Mouse (Mus musculus): ENCODE results near the gene Arid4b. TPM values are rescaled to one million over a fixed set of nuclear protein-coding genes. Genes with fewer than 3 reads are reported as not detected.

Arid4b gene
- polyA plus RNA-seq, 1 experiment from 2014 or later, result 62.7 TPM

DNA sequence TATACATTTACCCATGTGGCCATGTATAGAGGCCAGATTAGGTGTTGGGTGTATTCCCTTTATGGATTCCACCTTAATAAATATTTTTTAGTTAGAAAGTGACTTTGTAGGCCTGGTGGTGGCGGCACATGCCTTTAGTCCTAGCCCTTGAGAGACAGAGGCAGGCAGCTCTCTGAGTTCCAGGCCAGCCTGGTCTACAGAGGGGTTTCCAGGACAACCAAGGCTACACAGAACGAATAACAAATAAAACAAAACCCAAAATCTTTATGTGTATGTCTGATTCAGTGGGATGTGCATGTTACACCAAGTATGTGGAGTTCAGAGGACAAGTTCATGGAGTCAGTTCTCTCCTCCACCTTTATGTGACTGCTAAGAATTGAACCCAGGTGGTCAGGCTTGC is 52.8 kb downstream of the Arid4b start:
- no peaks in the 10 kb centered on the region for H3K36me3 ChIP-seq
- 98% methylated on average over 2 of the region's 2 CpGs for WGBS

DNA sequence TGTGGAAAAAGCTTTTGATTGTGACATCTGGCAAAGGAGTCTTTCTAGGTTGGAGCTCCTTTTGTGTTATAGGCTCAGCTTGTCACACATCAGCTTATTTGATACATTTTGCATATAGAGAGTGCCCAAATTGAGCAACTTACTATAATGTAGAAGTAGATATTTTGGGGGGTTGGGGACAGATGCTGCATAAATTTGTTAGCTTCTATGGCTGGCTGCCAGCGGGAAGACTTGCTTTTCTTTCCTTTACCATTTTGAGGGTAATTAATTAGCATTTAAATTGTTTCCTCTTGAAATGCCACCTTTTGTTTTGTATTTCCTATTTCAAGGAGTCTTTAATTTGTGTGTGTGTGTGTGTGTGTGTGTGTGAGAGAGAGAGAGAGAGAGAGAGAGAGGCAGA is 68.6 kb downstream of the Arid4b start:
- no peak for ATAC-seq (ENCODE audit: low FRiP score, low read depth)
- Histone ChIP-seq H3K27ac (replicated peaks) (no peak overlapping the region), H3K4me1 (replicated peaks) (peaks cover 4% of the 10 kb centered on the region; the same call in 1 of the 2 replicates), H3K4me2 (no peak overlapping the region), H3K9me3 (no peaks in the 10 kb centered on the region), H3K36me3 (peaks cover 18% of the 10 kb centered on the region; the same call in 1 of the 2 replicates), H3K4me3 (no peak overlapping the region), H3K27me3 (no peaks in the 10 kb centered on the region), H3K9ac (no peak overlapping the region)
- 38% methylated on average over 1 of the region's 1 CpGs for WGBS

More for the DNA sequence above, 52.8 kb downstream of the Arid4b start:
- no peak for ATAC-seq (ENCODE audit: low FRiP score, low read depth)
- H3K9ac ChIP-seq, result no peak overlapping the region
- no peaks in the 10 kb centered on the region for H3K9me3 ChIP-seq
- no peaks in the 10 kb centered on the region for H3K27me3 ChIP-seq
- H3K27ac ChIP-seq (replicated peaks), result no peak overlapping the region
- H3K4me1 ChIP-seq (replicated peaks), result peaks cover 15% of the 10 kb centered on the region
- H3K4me3 ChIP-seq, result no peak overlapping the region
- no peak overlapping the region for H3K4me2 ChIP-seq

DNA sequence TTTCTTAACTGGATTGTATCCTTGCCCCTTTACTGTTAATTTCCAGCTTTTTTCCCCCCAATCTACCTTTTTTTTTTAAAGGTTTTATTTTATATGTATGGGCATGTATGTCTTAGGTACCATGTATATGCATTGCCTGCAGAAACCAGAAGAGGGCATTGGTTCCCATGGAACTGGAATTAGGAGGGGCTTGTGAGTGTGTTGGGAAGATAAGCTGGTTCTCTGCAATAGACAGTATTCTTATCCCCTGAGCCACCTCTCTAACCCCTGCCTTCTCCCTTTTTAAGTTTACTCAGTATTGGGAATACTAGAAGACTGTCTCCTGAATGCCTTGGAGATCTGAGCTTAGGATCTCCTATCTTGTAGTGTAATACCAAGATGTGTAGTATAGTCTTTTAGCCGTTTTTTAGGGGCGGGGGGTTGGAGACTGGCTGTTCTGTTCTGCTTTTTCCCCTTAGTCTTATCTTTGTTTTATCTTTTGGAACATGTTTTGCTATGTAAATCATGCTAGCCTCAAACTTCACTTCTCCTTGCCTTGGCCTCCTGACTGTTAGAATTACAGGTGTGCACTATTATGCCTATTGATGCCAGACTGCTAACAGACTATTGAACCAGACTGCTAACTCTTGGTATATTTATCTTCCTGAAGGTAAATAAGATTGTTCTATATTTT is 79.4 kb downstream of the Arid4b start:
- no peak overlapping the region for H3K9ac ChIP-seq
- H3K4me3 ChIP-seq, result no peak overlapping the region
- no peaks in the 10 kb centered on the region for H3K27me3 ChIP-seq
- no peak overlapping the region for H3K4me2 ChIP-seq
- ATAC-seq (ENCODE audit: low FRiP score, low read depth), result no peak
- H3K4me1 ChIP-seq (replicated peaks), result no peaks in the 10 kb centered on the region
- WGBS, result 94% methylated on average over 2 of the region's 2 CpGs
- H3K9me3 ChIP-seq, result no peaks in the 10 kb centered on the region
- peaks cover 14% of the 10 kb centered on the region for H3K36me3 ChIP-seq
- no peak overlapping the region for H3K27ac ChIP-seq (replicated peaks)

DNA sequence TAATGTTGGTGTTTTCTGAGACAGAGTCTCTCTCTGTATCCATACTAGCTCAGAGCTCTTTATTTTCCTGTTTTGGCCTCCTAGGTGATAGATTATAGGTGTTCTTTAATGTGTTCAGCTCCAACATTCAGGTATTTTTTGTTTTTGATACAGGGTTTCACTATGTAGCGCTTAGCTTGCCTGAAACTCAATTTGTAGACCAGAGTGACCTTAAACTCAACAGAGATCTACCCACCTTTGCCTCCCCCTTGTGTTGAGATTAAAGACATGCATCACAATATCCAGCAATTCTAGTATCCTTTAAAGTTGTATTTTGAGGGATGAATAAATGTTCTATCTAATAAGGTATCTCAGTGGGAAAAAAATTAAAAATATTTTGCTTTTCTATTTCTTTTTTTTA is 115.0 kb downstream of the Arid4b start:
- no peak overlapping the region for H3K4me3 ChIP-seq

DNA sequence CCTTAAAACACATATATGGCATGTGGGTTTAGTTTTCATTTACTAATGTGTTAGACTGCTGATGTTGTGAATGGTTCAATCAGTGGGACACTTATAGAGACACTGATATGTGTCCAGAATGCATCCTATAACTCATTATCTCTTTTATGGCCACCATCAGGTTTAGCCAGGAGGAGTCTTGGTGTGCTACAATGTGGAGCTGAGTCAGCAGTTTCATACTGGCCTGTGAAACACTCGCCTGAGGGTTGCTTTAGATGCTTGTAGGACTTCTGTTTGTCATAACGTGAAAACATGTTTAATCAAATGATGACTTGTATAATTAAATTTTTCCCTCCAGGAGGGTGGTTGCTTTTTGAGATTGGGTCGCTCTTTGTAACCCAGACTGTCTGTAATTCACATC is 116.6 kb downstream of the Arid4b start:
- peaks cover 12% of the 10 kb centered on the region; the same call in 1 of the 2 replicates for H3K36me3 ChIP-seq
- no peaks in the 10 kb centered on the region for H3K9me3 ChIP-seq
- no peak overlapping the region for H3K27ac ChIP-seq (replicated peaks)
- no peaks in the 10 kb centered on the region for H3K27me3 ChIP-seq
- no peak overlapping the region for H3K9ac ChIP-seq
- no peak for ATAC-seq (ENCODE audit: low FRiP score, low read depth)
- H3K4me1 ChIP-seq (replicated peaks), result no peaks in the 10 kb centered on the region
- 82% methylated on average over 3 of the region's 3 CpGs for WGBS
- no peak overlapping the region for H3K4me3 ChIP-seq
- no peak overlapping the region for H3K4me2 ChIP-seq

More for the DNA sequence above, 115.0 kb downstream of the Arid4b start:
- H3K9ac ChIP-seq, result no peak overlapping the region
- no peaks in the 10 kb centered on the region for H3K27me3 ChIP-seq
- H3K36me3 ChIP-seq, result peaks cover 7% of the 10 kb centered on the region; the same call in 1 of the 2 replicates
- ATAC-seq (ENCODE audit: low FRiP score, low read depth), result no peak
- H3K27ac ChIP-seq (replicated peaks), result no peak overlapping the region
- no peak overlapping the region for H3K4me2 ChIP-seq
- 95% methylated on average over 1 of the region's 1 CpGs for WGBS
- no peaks in the 10 kb centered on the region for H3K9me3 ChIP-seq
- H3K4me1 ChIP-seq (replicated peaks), result no peaks in the 10 kb centered on the region

DNA sequence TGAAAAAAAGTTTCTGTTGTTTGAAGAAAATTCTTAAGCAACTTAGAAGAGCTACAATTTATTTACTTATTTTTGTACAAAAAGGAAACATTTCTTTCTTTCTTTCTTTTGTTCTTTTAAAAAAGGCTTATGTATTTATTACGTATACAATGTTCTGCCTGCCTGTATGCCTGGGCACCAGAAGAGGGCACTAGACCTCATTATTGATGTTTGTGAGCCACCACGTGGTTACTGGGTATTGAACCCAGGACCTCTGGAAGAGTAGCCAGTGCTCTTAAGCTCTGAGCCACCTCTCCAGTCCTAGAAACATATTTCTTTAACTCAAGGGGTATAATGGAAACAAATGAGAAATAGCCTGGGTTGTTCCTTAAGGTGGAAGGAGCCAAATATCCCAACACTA is 182.9 kb downstream of the Arid4b start:
- Histone ChIP-seq H3K27ac (replicated peaks) (no peak overlapping the region), H3K9me3 (no peaks in the 10 kb centered on the region), H3K4me3 (no peak overlapping the region), H3K4me2 (no peak overlapping the region), H3K27me3 (no peaks in the 10 kb centered on the region), H3K4me1 (replicated peaks) (no peaks in the 10 kb centered on the region), H3K9ac (no peak overlapping the region), H3K36me3 (peaks cover 24% of the 10 kb centered on the region)
- ATAC-seq (ENCODE audit: low FRiP score, low read depth), result no peak
- 57% methylated on average over 2 of the region's 2 CpGs for WGBS

Other genes with a start within 250 kb of the Arid4b start
- 16.7 and 18.6 TPM in 2 replicates for gene B3galnt2, start 108.8 kb upstream of the Arid4b start, polyA plus RNA-seq (2015; fragmentation: Nextera tagmentation; extraction: Ambion mirVana)
- 101 and 102 TPM in 2 replicates for gene Tbce, start 23.6 kb upstream of the Arid4b start, polyA plus RNA-seq (2015; fragmentation: Nextera tagmentation; extraction: Ambion mirVana)
- 71.2 and 72.3 TPM in 2 replicates for gene Ggps1, start 256 bp downstream of the Arid4b start, polyA plus RNA-seq (2015; fragmentation: Nextera tagmentation; extraction: Ambion mirVana)

Measured in hindbrain, embryonic 15.5 days (tissue).